Mouse (Mus musculus) thymus, adult 2 months (tissue): ENCODE results near the gene Fhit. TPM values are rescaled to one million over a fixed set of nuclear protein-coding genes. Genes with fewer than 3 reads are reported as not detected.

Experiments used
- DNase-seq: peaks from one replicate; pipeline ENCODE4 v3.0.0; 2021
- H3K27ac ChIP-seq: fragments of 200-500 bp; 2 replicates; pipeline ENCODE4 v1.5.1; 2012; ENCODE audit warnings: low read length, control low read depth; ENCODE audit not compliant: control insufficient read depth, insufficient read depth
- H3K27me3 ChIP-seq: fragments of 200-500 bp; 2 replicates; pipeline ENCODE4 v1.6.1; 2012; ENCODE audit warnings: mild to moderate bottlenecking, low read length, moderate library complexity, mixed read lengths; ENCODE audit not compliant: control insufficient read depth, insufficient read depth
- H3K36me3 ChIP-seq: fragments of 200-500 bp; 2 replicates; pipeline ENCODE4 v1.6.1; 2012; ENCODE audit warnings: mild to moderate bottlenecking, low read length, moderate library complexity; ENCODE audit not compliant: control insufficient read depth, insufficient read depth
- H3K4me1 ChIP-seq: fragments of 200-500 bp; replicated peaks from 2 replicates; pipeline ENCODE4 v1.6.1; 2012; ENCODE audit warnings: low read length; ENCODE audit not compliant: control insufficient read depth, insufficient read depth
- H3K4me3 ChIP-seq: fragments of 200-500 bp; 2 replicates; pipeline ENCODE4 v1.5.1; 2012; ENCODE audit warnings: mild to moderate bottlenecking, low read length, control low read depth, moderate library complexity; ENCODE audit not compliant: control insufficient read depth, insufficient read depth
- CTCF ChIP-seq: fragments of 200-500 bp; IDR thresholded peaks from 2 replicates; pipeline ENCODE4 v1.5.1; 2012; ENCODE audit warnings: mild to moderate bottlenecking, control low read depth, low read length, moderate library complexity, borderline replicate concordance; ENCODE audit not compliant: control insufficient read depth, poor library complexity, insufficient read depth; ENCODE audit errors: extremely low read depth
- POLR2A ChIP-seq: fragments of 200-500 bp; IDR thresholded peaks from 2 replicates; pipeline ENCODE4 v1.6.1; 2012; ENCODE audit warnings: mild to moderate bottlenecking, low read length, control low read depth, moderate library complexity; ENCODE audit not compliant: control insufficient read depth, poor library complexity, insufficient read depth; ENCODE audit errors: extremely low read depth
- WGBS: fragments of 180-500 bp; shearing (Covaris S2); methylation state at CpG from one replicate; pipeline ENCODE4 v1.1.7; 2018; 5-methylcytosine and 5-hydroxymethylcytosine counted together
- polyA plus RNA-seq: library from polyadenylated mRNA; depleted of rRNA; stranded (reverse); fragments of >200 nt; gene quantifications from 2 replicates; pipeline ENCODE4 v1.2.3, GENCODE M21; 2012

The Fhit gene
- polyA plus RNA-seq, 1 experiment, result 5.4 TPM

GRCm38 (mm10) chr14:9643700-9644099 is 1518.1 kb downstream of the Fhit start:
- no peaks in the 10 kb centered on the region for H3K27me3 ChIP-seq
- no peaks in the 10 kb centered on the region for H3K36me3 ChIP-seq
- H3K27ac ChIP-seq, result no peak overlapping the region
- TF ChIP-seq POLR2A, result no peak
- no peak for TF ChIP-seq CTCF
- no peak for DNase-seq
- H3K4me1 ChIP-seq, result no peaks in the 10 kb centered on the region
- WGBS, result 91% methylated on average over 7 of the region's 7 CpGs
- no peak overlapping the region for H3K4me3 ChIP-seq

- H3K4me3 ChIP-seq, result no peak overlapping the region
- WGBS, result 91% methylated on average over 6 of the region's 6 CpGs
Observed at GRCm38 (mm10) chr14:9642628-9643027, 1519.2 kb downstream of the Fhit start.

GRCm38 (mm10) chr14:9642068-9642467 is 1519.8 kb downstream of the Fhit start:
- TF ChIP-seq POLR2A (no peak), CTCF (no peak)
- Histone ChIP-seq H3K27ac (no peak overlapping the region), H3K27me3 (no peaks in the 10 kb centered on the region)

More at GRCm38 (mm10) chr14:9642628-9643027, 1519.2 kb downstream of the Fhit start:
- TF ChIP-seq POLR2A (no peak), CTCF (no peak)
- DNase-seq, result no peak
- no peaks in the 10 kb centered on the region for H3K36me3 ChIP-seq
- no peaks in the 10 kb centered on the region for H3K4me1 ChIP-seq
- no peak overlapping the region for H3K27ac ChIP-seq
- H3K27me3 ChIP-seq, result no peaks in the 10 kb centered on the region

GRCm38 (mm10) chr14:9634247-9634991 is 1527.4 kb downstream of the Fhit start:
- Histone ChIP-seq H3K27me3 (no peaks in the 10 kb centered on the region), H3K27ac (no peak overlapping the region), H3K36me3 (no peaks in the 10 kb centered on the region), H3K4me3 (no peak overlapping the region), H3K4me1 (no peaks in the 10 kb centered on the region)
- no peak for DNase-seq
- 75% methylated on average over 1 of the region's 1 CpGs for WGBS
- TF ChIP-seq POLR2A (no peak), CTCF (no peak)

More at GRCm38 (mm10) chr14:9642068-9642467, 1519.8 kb downstream of the Fhit start:
- DNase-seq, result no peak
- 93% methylated on average over 3 of the region's 3 CpGs for WGBS
- Histone ChIP-seq H3K4me3 (no peak overlapping the region), H3K36me3 (no peaks in the 10 kb centered on the region), H3K4me1 (no peaks in the 10 kb centered on the region)

GRCm38 (mm10) chr14:9632537-9632936 is 1529.3 kb downstream of the Fhit start:
- TF ChIP-seq CTCF (no peak), POLR2A (no peak)
- H3K4me3 ChIP-seq, result no peak overlapping the region
- DNase-seq, result no peak
- 81% methylated on average over 3 of the region's 3 CpGs for WGBS
- H3K27ac ChIP-seq, result no peak overlapping the region
- no peaks in the 10 kb centered on the region for H3K27me3 ChIP-seq
- H3K36me3 ChIP-seq, result no peaks in the 10 kb centered on the region
- no peaks in the 10 kb centered on the region for H3K4me1 ChIP-seq

- no peak for TF ChIP-seq POLR2A
- TF ChIP-seq CTCF, result no peak
- no peaks in the 10 kb centered on the region for H3K36me3 ChIP-seq
- whole genome bisulfite sequencing, result 91% methylated on average over 6 of the region's 6 CpGs
- DNase-seq, result no peak
- H3K4me3 ChIP-seq, result no peak overlapping the region
- no peaks in the 10 kb centered on the region for H3K27me3 ChIP-seq
- no peaks in the 10 kb centered on the region for H3K4me1 ChIP-seq
- no peak overlapping the region for H3K27ac ChIP-seq
Observed at GRCm38 (mm10) chr14:9623219-9624043, 1538.4 kb downstream of the Fhit start.
